Mouse (Mus musculus) liver, embryonic 14.5 days (tissue): ENCODE measurements around the gene Bola2.
"Not testable (repeated sequence)": the region's sequence is repeated elsewhere in the genome, so short reads cannot be mapped to it uniquely, and the experiment has no call there.

Source experiments
- CTCF ChIP-seq: IDR thresholded peaks from 2 replicates; pipeline ENCODE4 v1.5.1; 2016; ENCODE audit warnings: antibody characterized with exemption, low read depth, control low read depth
- EP300 ChIP-seq: IDR thresholded peaks from 2 replicates; pipeline ENCODE4 v1.6.1; 2016; ENCODE audit warnings: antibody characterized with exemption, low read depth

DNA sequence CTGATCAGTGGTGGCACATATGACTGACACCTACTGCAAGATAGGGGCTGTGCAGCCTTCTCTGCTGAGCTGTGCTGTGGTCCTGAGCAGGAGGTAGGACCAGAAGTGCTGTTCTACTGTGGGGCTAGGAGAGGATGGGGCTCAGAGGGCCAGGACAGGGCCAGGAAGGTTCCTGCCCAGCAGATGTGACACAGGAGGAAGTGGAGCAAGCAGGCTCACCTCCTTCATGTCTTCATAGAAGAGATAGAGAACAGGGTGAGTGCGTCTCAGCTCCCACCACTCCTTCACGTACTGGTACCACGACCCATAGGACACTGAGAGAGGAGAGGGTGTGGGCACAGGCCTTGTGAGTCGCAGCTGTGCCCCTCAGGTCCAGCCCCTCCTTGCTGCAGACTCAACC, 7.0 kb upstream of the Bola2 start:
- TF ChIP-seq CTCF, EP300: not testable (repeated sequence)
